Mouse (Mus musculus) splenic B cell, adult 2 months (primary cell): Measurements from ENCODE around the gene Rpusd2.

Source experiments
- DNase-seq: peaks from one replicate; pipeline ENCODE4 v3.0.0-alpha.2; 2011; ENCODE audit warnings: low read depth, low spot score
- H3K27me3 ChIP-seq: 2 replicates; pipeline ENCODE4 v1.6.1; 2012; ENCODE audit warnings: mild to moderate bottlenecking, low read length, moderate library complexity, mixed read lengths; ENCODE audit not compliant: control insufficient read depth, poor library complexity, insufficient read depth, severe bottlenecking
- H3K36me3 ChIP-seq: 2 replicates; pipeline ENCODE4 v1.6.1; 2012; ENCODE audit warnings: mild to moderate bottlenecking, low read length, moderate library complexity, mixed read lengths; ENCODE audit not compliant: control insufficient read depth, poor library complexity, insufficient read depth, severe bottlenecking

The Rpusd2 gene

GRCm38 (mm10) chr2:119019538-119019937 lies 15.1 kb upstream of the Rpusd2 start:
- peaks cover 14% of the 10 kb centered on the region for H3K36me3 ChIP-seq
- DNase-seq = no peak
- no peaks in the 10 kb centered on the region for H3K27me3 ChIP-seq

DNA sequence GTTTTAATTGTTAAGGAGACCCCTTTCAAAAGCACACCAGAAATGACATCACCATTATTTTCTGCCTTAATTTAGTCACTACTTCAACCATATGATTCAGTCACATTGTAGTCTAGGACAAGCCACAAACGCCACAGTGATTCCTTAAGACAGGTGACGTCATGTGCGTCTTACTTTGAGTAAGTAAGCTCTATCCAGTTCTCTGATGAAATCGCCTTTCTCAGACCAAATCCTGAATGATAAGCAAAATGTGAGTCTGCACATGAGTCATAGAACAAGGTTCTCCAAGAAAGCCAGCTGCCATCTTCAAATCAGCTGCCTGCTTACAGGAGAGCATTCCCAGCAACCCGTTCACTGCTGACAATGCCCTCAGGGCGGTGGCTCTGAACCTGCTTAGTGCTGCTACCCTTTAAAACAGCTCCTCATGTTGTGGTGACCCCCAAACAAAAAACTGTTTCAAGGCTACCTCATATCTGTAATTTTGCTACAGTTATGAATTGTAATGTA lies 11.4 kb upstream of the Rpusd2 start:
- Histone ChIP-seq H3K36me3 (peaks cover 15% of the 10 kb centered on the region), H3K27me3 (no peaks in the 10 kb centered on the region)
- no peak for DNase-seq

DNA sequence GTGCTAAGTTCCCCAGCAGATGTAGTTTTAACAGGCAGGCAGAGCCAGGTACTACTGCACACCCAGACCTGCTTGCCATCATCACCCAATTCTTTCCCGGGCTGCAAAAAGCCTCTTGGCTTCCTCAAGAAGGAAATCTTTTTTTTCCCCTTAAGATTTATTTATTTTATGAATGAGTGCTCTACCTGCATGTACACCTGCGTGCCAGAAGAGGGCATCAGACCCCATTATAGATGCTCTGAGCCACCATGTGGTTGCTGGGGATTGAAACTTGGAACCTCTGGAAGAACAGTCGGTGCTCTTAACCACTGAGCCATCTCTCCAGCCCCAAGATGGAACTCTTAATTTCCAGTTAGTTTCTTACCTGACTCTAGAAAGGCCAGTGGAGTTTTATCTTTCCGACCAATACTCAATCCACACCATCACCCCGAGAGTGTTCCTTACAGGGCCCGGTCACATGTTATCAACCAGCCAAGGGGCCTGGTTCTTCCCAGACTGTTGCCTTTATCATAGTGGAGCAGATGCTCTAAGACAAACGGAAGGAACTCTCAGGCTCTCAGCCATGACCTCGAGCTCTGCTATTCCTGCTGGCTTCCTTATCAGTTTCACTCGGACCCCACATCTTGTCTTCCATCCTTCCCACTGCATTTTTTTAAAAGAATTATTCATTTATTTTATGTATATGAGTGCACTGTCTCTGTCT lies 9.9 kb upstream of the Rpusd2 start:
- peak; percentile 45 for DNase-seq
- H3K36me3 ChIP-seq = peaks cover 13% of the 10 kb centered on the region
- no peaks in the 10 kb centered on the region for H3K27me3 ChIP-seq

DNA sequence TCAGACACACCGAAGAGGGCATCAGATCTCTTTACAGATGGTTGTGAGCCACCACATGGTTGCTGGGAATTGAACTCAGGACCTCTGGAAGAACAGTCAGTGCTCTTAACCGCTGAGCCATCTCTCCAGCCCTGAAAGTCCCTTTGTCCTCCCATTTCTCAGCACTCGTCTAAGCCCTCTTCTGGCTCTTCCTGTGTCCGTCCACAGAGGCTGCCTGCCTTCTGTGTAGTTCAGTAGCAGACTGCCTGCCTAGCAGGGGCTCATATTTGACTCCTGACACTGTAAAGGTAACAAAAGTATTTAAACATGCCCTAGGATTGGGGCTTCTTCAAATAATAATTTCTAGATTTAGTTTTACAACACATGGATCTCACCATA lies 9.4 kb upstream of the Rpusd2 start:
- Histone ChIP-seq H3K27me3 (no peaks in the 10 kb centered on the region), H3K36me3 (peaks cover 13% of the 10 kb centered on the region)
- no peak for DNase-seq

- H3K36me3 ChIP-seq = 0 out of 2 replicates have a peak, but pooled peaks cover 5% of the 10 kb centered on the region
- no peaks in the 10 kb centered on the region for H3K27me3 ChIP-seq
- no peak for DNase-seq
Observed at GRCm38 (mm10) chr2:119026951-119027350, 7.6 kb upstream of the Rpusd2 start.

DNA sequence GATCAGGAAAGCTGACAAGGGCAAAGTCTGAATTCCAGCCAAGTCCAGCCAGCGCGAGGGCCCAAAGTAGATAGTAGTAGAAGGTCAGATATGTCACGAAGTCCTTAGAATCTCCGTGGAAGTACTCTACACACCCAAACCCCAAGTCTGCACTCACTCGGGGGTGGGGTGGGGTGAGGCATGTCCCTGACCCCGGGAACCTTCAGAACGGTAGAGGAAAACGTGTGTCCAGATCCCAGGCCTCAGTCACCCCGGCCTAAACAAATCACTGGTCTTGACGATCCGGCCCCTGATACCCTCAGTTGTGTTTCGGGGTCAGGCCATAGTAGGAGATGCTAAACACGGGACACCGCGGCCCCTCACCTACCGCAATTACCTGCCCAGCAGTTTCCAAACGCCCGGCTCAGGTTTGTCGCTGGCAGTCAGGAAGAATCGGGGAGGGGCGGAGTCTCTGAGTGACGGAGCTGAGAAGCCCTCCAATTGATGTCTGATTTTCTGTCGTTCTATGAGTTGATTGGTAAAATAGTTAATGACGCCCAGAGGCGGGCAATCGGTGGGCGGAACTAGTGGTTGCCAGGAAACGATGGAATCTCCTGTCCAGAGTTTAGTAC lies 5.5 kb upstream of the Rpusd2 start, which contains the start of gene Ccdc32:
Gene Ccdc32 (minus strand): TSS at position 453 of the 611 bp plus-strand sequence.
- DNase-seq = peak; percentile 92
- H3K36me3 ChIP-seq = 0 out of 2 replicates have a peak, but pooled peaks cover 3% of the 10 kb centered on the region
- H3K27me3 ChIP-seq = no peaks in the 10 kb centered on the region

DNA sequence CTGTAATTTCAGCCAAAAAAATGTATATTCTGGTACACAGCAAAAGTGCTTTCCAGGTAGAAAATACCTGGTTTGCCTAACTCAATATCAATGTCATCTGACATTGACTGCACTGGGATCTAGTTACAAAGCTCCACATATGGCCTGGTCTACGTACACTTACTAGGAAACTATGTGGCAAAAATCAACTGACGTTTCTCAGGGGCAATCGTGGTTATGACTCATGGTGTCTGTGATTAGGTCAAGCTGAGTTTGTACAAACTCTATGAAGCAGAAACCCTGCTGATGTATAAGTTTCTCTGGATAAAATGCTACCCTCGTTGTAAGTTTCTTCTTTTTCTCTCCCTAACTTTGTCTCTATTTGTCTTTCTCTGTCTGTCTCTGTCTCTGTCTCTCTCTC lies 2.4 kb upstream of the Rpusd2 start:
- H3K27me3 ChIP-seq = no peaks in the 10 kb centered on the region
- no peaks in the 10 kb centered on the region; the same call in 1 of the 2 replicates for H3K36me3 ChIP-seq
- DNase-seq = no peak

GRCm38 (mm10) chr2:119035397-119035745 lies 781 bp downstream of the Rpusd2 start:
- DNase-seq = no peak
- H3K36me3 ChIP-seq = peaks cover 3% of the 10 kb centered on the region
- H3K27me3 ChIP-seq = no peaks in the 10 kb centered on the region; the same call in 1 of the 2 replicates

DNA sequence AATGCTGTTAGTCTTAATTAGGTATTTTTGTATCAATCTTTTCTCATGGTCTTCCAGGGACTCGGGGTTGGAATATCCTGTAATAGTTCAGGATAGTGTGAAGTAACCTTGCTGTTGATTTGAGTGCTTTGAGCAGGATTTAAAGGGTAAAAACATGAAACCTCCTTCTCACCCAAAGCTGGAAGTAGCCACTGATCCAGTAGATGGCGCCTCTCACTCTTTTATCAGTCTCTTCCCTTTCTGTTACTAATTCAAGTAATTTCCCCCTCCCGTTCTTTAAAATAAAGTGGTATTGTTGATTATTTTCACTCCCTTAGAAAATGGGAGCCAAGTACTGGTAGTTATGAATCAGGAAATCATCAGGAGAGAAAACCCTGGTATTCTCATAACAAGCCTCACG lies 6.3 kb downstream of the Rpusd2 start:
- peak; percentile 74 for DNase-seq

GRCm38 (mm10) chr2:119045163-119045562 lies 10.6 kb downstream of the Rpusd2 start:
- no peaks in the 10 kb centered on the region for H3K27me3 ChIP-seq
- no peaks in the 10 kb centered on the region for H3K36me3 ChIP-seq
- DNase-seq = no peak

More for the DNA sequence above, 6.3 kb downstream of the Rpusd2 start:
- Histone ChIP-seq H3K36me3 (peaks cover 3% of the 10 kb centered on the region), H3K27me3 (no peaks in the 10 kb centered on the region; the same call in 1 of the 2 replicates)

- peak; percentile 98 for DNase-seq
- H3K27me3 ChIP-seq = no peaks in the 10 kb centered on the region
Observed at GRCm38 (mm10) chr2:119046649-119047611, 12.3 kb downstream of the Rpusd2 start, which contains the start of gene Knl1. Knl1 (plus strand) TSS chr2:119047119.

GRCm38 (mm10) chr2:119047849-119048248 lies 13.3 kb downstream of the Rpusd2 start:
- no peaks in the 10 kb centered on the region for H3K27me3 ChIP-seq
- no peaks in the 10 kb centered on the region for H3K36me3 ChIP-seq
- DNase-seq = no peak

More at GRCm38 (mm10) chr2:119046649-119047611, 12.3 kb downstream of the Rpusd2 start, which contains the start of gene Knl1:
- H3K36me3 ChIP-seq = no peaks in the 10 kb centered on the region

DNA sequence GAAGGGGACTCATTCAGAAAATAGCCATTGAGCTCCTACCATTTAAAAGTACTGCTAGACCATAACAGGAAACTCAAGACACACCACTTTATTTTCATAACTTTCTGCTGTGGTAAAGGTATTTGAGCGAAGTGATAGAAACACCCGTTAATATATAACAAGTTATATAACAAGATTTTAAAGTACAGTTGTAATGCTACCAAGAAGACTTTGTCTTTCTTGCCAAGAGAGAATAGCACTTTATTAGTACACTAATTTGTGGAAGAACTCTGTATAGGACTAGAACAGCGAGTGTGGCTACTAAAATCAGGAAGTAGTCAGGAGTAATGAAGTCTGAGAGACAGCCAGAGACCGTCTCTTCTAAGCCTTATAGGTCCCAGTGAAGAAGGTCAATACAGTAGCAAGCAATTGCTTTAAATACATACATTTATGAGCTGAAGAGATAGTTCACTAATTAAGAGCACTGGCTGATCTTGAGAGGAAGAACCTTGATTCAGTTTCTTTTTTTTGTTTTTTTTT lies 15.6 kb downstream of the Rpusd2 start:
- no peaks in the 10 kb centered on the region for H3K36me3 ChIP-seq
- DNase-seq = peak; percentile 34
- H3K27me3 ChIP-seq = no peaks in the 10 kb centered on the region

DNA sequence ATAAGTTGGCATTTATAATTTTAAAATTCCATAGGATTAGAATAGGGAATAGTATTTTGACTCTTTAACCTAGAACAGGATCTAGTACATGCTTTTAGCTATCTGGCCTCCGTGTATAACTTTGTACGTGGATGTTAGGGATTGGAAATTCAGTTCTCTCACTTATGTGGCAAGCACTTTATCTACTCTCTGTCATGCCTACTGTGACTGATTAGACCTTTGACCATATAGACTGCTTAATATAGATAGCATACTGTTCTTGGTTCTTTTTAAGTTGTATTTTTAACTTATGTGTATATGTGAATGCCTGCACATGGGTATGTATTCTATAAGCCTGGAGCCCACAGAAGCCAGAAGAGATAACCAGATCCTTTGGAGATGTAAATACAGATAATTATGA lies 25.5 kb downstream of the Rpusd2 start:
- Histone ChIP-seq H3K36me3 (no peaks in the 10 kb centered on the region), H3K27me3 (no peaks in the 10 kb centered on the region)
- no peak for DNase-seq
